Mouse (Mus musculus) midbrain, embryonic 11.5 days (tissue): ENCODE results near the gene Dnaja4. TPM values are rescaled to one million over a fixed set of nuclear protein-coding genes. Genes with fewer than 3 reads are reported as not detected.

Experiments
- ATAC-seq: fragments of 200-750 bp; cut with Nextera tagmentation; 2 replicates; pipeline ENCODE4 v1.8.0; 2017; ENCODE audit warnings: moderate TSS enrichment, moderate library complexity; ENCODE audit not compliant: low FRiP score
- DNase-seq: peaks from one replicate; pipeline ENCODE4 v3.0.0; 2015; ENCODE audit warnings: low spot score; ENCODE audit errors: missing footprints
- H3K27ac ChIP-seq: fragments of 300-500 bp; sonication (generic); 2 replicates; pipeline ENCODE4 v1.5.1; 2014; ENCODE audit warnings: low read depth, low read length
- H3K27me3 ChIP-seq: fragments of 300-500 bp; sonication (generic); 2 replicates; pipeline ENCODE4 v1.6.1; 2014; ENCODE audit warnings: mild to moderate bottlenecking, low read length, moderate library complexity, mixed read lengths; ENCODE audit not compliant: control insufficient read depth, insufficient read depth
- H3K36me3 ChIP-seq: fragments of 300-500 bp; sonication (generic); 2 replicates; pipeline ENCODE4 v1.6.1; 2014; ENCODE audit warnings: mild to moderate bottlenecking, low read length, moderate library complexity, mixed read lengths; ENCODE audit not compliant: control insufficient read depth, insufficient read depth
- H3K4me1 ChIP-seq: fragments of 300-500 bp; sonication (generic); 2 replicates; pipeline ENCODE4 v1.6.1; 2014; ENCODE audit warnings: low read length; ENCODE audit not compliant: control insufficient read depth, insufficient read depth
- H3K4me2 ChIP-seq: fragments of 300-500 bp; sonication (generic); 2 replicates; pipeline ENCODE4 v1.6.1; 2014; ENCODE audit warnings: mild to moderate bottlenecking, moderate library complexity
- H3K4me3 ChIP-seq: fragments of 300-500 bp; sonication (generic); 2 replicates; pipeline ENCODE4 v1.5.1; 2014; ENCODE audit warnings: low read depth, low read length
- H3K9ac ChIP-seq: fragments of 300-500 bp; sonication (generic); 2 replicates; pipeline ENCODE4 v1.6.1; 2014; ENCODE audit warnings: low read length
- H3K9me3 ChIP-seq: fragments of 300-500 bp; sonication (generic); 2 replicates; pipeline ENCODE4 v1.6.1; 2016; ENCODE audit warnings: low read length; ENCODE audit not compliant: control insufficient read depth
- WGBS: fragments of 180-500 bp; shearing (Covaris S2); extraction: QIAGEN DNeasy Blood & Tissue Kit; methylation state at CpG from one replicate; pipeline ENCODE4 v1.1.7; 2014; 5-methylcytosine and 5-hydroxymethylcytosine counted together
- microRNA-seq: library from miRNA; unstranded; fragments of <30 nt; microRNA quantifications from one replicate; pipeline ENCODE4, GENCODE M21; 2017
- polyA plus RNA-seq: library from polyadenylated mRNA; unstranded; fragments of >200 nt; fragmentation: Nextera tagmentation; extraction: Ambion mirVana; gene quantifications from 2 replicates; pipeline ENCODE4 v1.2.1, GENCODE M21; 2014

Dnaja4 gene
- polyA plus RNA-seq, 1 experiment from 2014 or later, result 4.0 TPM

GRCm38 (mm10) chr9:54764091-54764490 is 65.4 kb downstream of the Dnaja4 start:
- Histone ChIP-seq H3K27me3 (peaks cover 28% of the 10 kb centered on the region), H3K4me2 (peak overlapping the region; percentile 61), H3K27ac (no peak overlapping the region; the same call in 1 of the 2 replicates), H3K9me3 (no peaks in the 10 kb centered on the region), H3K9ac (no peak overlapping the region), H3K4me1 (peaks cover 22% of the 10 kb centered on the region), H3K36me3 (no peaks in the 10 kb centered on the region), H3K4me3 (peak overlapping the region; percentile 37; the same call in 1 of the 2 replicates)
- DNase-seq (no peak), ATAC-seq (no peak)
- 23% methylated on average over 12 of the region's 12 CpGs for WGBS

DNA sequence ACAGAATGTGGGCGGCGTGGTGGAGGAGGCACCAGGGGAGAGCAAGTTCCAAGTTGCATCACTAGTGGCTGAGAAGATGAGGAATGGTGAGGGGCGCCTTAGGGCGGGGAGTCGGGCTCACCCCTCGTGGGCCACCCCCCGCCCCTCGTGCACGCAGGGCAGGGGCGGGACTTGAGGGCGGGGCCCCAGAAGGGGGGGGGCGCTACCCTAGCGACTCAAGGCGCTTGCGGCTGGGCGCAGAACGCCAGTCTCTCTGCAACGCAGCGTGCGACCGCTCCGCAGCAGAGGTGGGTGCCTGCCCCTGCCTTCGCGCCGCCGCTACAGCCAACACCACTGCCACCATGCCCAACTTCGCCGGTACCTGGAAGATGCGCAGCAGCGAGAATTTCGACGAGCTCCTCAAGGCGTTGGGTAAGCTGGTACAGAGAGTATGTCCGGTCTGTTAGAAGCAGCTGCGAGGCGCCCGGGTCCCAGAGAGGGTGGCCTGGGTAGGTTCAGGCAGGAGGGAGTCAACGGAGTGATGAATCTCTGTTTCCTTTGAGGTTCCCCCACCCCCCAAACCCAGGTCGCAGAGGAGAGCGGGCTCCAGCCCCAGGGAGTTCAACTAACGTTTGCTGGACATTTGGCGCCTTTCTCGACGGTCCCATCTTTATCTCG is 66.0 kb downstream of the Dnaja4 start, which contains the start of gene Crabp1:
TSS of gene Crabp1 (plus strand) at position 188 of the 657 bp plus-strand sequence.
- peak; percentile 65 for ATAC-seq
- peaks cover 28% of the 10 kb centered on the region for H3K27me3 ChIP-seq
- H3K36me3 ChIP-seq, result no peaks in the 10 kb centered on the region
- peak within 1 kb of the TSS; percentile 37 for H3K4me3 ChIP-seq
- WGBS, result under 1% methylated on average over 39 of the region's 45 CpGs
- H3K9me3 ChIP-seq, result no peaks in the 10 kb centered on the region
- peak within 1 kb of the TSS; percentile 28; the same call in 1 of the 2 replicates for H3K27ac ChIP-seq
- H3K4me2 ChIP-seq, result peak within 1 kb of the TSS; percentile 61
- peak within 1 kb of the TSS; percentile 41 for H3K9ac ChIP-seq
- H3K4me1 ChIP-seq, result peaks cover 17% of the 10 kb centered on the region
- DNase-seq, result peak; percentile 95

DNA sequence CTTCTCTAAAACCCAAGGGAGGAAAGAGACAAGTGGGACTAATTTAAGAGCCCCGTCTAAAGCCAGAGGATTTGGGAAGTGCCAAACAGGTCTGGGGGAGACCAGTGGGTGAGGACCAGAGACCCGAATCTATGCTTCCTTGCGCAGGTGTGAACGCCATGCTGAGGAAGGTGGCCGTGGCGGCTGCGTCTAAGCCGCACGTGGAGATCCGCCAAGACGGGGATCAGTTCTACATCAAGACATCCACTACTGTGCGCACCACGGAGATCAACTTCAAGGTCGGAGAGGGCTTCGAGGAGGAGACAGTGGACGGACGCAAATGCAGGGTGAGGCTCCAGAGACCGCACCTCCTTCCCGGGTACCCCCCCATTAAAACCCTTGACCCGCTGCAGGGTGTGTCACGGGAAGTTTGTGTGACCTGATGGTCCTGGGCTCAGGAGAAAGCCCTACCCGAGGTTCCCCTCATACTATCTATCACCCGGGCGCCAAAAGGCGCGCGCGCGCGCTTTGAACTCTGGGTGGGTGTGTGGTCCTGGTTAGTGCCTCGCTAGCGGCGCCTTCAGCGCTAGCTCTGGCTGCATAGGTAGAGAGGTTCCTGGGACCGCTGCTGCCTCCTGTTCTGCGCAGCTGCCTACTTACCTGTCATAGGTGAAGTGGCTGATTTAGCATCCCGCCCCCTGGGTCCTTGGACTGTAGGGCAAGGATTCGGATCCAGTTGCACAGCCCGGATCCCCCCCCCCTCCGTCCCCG is 66.8 kb downstream of the Dnaja4 start:
- Histone ChIP-seq H3K36me3 (no peaks in the 10 kb centered on the region), H3K27me3 (peaks cover 28% of the 10 kb centered on the region), H3K4me3 (peak overlapping the region; percentile 37), H3K4me1 (peaks cover 15% of the 10 kb centered on the region), H3K27ac (0 out of 2 replicates have a peak overlapping the region, but pooled peaks have one; percentile 28), H3K9me3 (no peaks in the 10 kb centered on the region), H3K4me2 (peak overlapping the region; percentile 61), H3K9ac (peak overlapping the region; percentile 41)
- DNase-seq, result peak; percentile 96
- 0 out of 2 replicates have a peak, but pooled peaks have one; percentile 48 for ATAC-seq
- 1% methylated on average over 41 of the region's 41 CpGs for WGBS

Small RNA genes within 50 kb of the gene (microRNA-seq; reads per million reads assigned to microRNA genes)
- gene Mir5710, result not detected

Other genes starting within 250 kb of the Dnaja4 start
- 16.6 and 17.7 TPM in 2 replicates for gene Dmxl2, start 197.2 kb upstream of the Dnaja4 start, polyA plus RNA-seq
- not detected in 2 replicates for gene Sh2d7, start 159.9 kb upstream of the Dnaja4 start, polyA plus RNA-seq
- gene Cib2, start 138.7 kb upstream of the Dnaja4 start, polyA plus RNA-seq, result 16.8 and 17.9 TPM in 2 replicates
- 122 and 127 TPM in 2 replicates for gene Idh3a, start 112.5 kb upstream of the Dnaja4 start, polyA plus RNA-seq
- 9.9 and 11.0 TPM in 2 replicates for gene Acsbg1, start 37.0 kb upstream of the Dnaja4 start, polyA plus RNA-seq
- gene Wdr61, start 35.6 kb downstream of the Dnaja4 start, polyA plus RNA-seq, result 179 and 181 TPM in 2 replicates
- 1,135 and 1,165 TPM in 2 replicates for gene Crabp1, start 65.9 kb downstream of the Dnaja4 start, polyA plus RNA-seq
- gene Ireb2, start 164.9 kb downstream of the Dnaja4 start, polyA plus RNA-seq, result 64.5 and 72.6 TPM in 2 replicates
- gene Hykk, start 218.4 kb downstream of the Dnaja4 start, polyA plus RNA-seq, result 4.2 and 4.5 TPM in 2 replicates